Mouse (Mus musculus) 3T3-L1 (cell line): ENCODE results near the gene Uqcc1.
A peak's percentile ranks its signal among the peaks of the same experiment; 100 is the strongest.

Source experiments
- DNase-seq: peaks from one replicate; pipeline ENCODE4 v3.0.0-alpha.2; 2015; ENCODE audit warnings: low read depth, low spot score

The Uqcc1 gene

GRCm38 (mm10) chr2:155817301-155818245, 112.5 kb downstream of the Uqcc1 start:
- DNase-seq: peak; percentile 86

GRCm38 (mm10) chr2:155816179-155816578, 113.9 kb downstream of the Uqcc1 start:
- DNase-seq: no peak

GRCm38 (mm10) chr2:155814829-155815228, 115.3 kb downstream of the Uqcc1 start:
- DNase-seq: no peak

GRCm38 (mm10) chr2:155812637-155813036, 117.5 kb downstream of the Uqcc1 start:
- DNase-seq: no peak

- DNase-seq: peak; percentile 81
Measured at GRCm38 (mm10) chr2:155811821-155812396, 118.2 kb downstream of the Uqcc1 start.

GRCm38 (mm10) chr2:155809620-155810019, 120.5 kb downstream of the Uqcc1 start:
- peak; percentile 84 for DNase-seq

- no peak for DNase-seq
Measured at GRCm38 (mm10) chr2:155807408-155807807, 122.7 kb downstream of the Uqcc1 start.

GRCm38 (mm10) chr2:155806548-155806947, 123.6 kb downstream of the Uqcc1 start:
- peak; percentile 72 for DNase-seq

- DNase-seq: no peak
Measured at GRCm38 (mm10) chr2:155805925-155806255, 124.2 kb downstream of the Uqcc1 start.

GRCm38 (mm10) chr2:155805231-155805924, 124.7 kb downstream of the Uqcc1 start:
- peak; percentile 78 for DNase-seq

- no peak for DNase-seq
Measured at GRCm38 (mm10) chr2:155804053-155804452, 126.1 kb downstream of the Uqcc1 start.

- DNase-seq: peak; percentile 50
Measured at GRCm38 (mm10) chr2:155802761-155803160, 127.3 kb downstream of the Uqcc1 start.

- no peak for DNase-seq
Measured at GRCm38 (mm10) chr2:155798613-155799012, 131.5 kb downstream of the Uqcc1 start.
